Mouse (Mus musculus) mouse embryonic stem cell (cell line): ENCODE measurements around the gene Alox5ap.

ENCODE experiments used
- in situ Hi-C, 2 experiments: fragments of 300-500 bp; cut with MboI; formaldehyde crosslinking; loops; 1 replicate in 1 of 2; 3 replicates in 1 of 2; pipeline ENCODE4 v1.14.3; 2019 to 2020; ENCODE audit warnings: low sequenced_read_pairs in 2 of 2, low pct_unique_long_range_greater_than_20kb in 1 of 2, mixed read lengths in 1 of 2; ENCODE audit not compliant: unreplicated experiment in 1 of 2

Gene Alox5ap

DNA sequence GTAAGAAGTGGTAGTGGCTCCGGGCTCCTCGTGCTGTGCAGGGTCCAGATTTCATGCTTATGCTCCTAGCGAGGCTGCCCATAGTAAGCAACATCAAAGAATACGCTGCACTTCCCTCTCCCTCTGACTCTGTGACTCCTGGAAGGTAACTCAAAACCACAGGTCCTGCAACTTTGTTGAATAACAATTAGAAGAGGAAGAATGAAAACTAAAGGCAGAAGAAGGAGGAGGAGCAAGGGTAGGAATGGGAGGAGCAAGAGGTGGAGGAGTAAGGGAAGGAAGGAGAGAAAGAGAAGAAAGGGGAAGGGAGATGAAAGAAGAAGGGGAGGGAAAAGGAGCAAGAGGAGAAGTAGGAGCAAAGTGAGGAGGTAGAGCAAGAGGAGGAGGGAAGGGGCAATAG, at the start of gene Alox5ap:
Alox5ap (plus strand) TSS at position 363 of the 400 bp plus-strand sequence.
- in situ Hi-C loops: no loop called here

DNA sequence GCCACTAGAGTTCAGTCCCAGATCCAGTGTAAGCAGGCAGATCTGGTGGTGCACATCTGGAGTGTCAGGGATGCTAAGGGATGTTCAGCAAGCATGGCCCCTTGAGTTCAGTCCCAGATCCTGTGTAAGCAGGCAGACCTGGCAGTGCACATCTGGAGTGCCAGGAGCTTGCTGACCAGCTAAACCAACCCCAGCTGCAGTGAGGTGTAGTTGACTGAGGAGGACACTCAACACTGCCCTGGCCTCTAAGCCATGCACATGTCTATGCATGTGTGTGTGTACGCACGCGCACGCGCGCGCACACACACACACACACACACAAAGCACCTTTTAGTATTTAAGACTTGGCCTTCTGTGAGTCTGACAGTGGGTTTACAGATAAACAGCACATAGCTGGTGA, 49.0 kb upstream of the Alox5ap start:
- in situ Hi-C loops: no loop called here

DNA sequence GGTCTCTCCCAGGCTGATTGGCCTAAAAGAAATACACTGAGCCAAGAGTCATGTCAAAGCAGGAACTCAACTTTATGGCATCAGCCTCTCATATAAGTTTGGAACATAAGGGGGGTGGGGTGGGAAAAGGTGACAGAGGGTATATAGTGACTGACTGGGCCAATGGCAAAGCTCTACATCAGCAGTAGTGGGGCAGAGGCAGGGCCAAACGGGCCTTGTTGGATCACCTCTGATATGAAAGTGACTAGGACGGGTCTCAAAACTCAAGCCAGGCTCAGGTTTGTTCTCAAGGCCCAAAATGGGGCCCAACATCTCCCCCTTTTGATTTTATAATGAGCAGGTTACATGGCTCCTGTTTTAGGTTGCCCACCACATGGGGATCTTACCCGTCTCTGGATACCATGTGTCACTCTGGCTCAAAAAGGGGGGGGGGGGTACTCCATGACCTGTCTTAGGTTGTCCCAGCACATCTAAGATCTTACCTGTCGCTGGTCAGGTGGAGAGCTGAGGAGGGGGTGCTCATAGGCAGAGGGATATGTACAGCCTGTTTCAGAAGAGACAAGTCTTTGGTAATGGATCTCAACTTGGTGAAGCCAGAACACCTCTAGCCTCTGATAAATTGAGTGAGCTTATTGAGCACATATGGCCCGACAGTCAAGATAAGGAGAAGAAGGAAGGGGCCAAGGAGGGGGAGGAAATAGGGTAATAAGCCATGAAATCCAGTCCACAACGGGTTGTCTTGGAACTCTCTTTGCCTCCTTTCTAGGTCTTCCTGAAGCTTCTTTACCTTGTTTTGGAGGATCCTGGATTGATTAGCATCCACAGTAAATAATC, 46.8 kb upstream of the Alox5ap start:
- in situ Hi-C loops: no loop called here

DNA sequence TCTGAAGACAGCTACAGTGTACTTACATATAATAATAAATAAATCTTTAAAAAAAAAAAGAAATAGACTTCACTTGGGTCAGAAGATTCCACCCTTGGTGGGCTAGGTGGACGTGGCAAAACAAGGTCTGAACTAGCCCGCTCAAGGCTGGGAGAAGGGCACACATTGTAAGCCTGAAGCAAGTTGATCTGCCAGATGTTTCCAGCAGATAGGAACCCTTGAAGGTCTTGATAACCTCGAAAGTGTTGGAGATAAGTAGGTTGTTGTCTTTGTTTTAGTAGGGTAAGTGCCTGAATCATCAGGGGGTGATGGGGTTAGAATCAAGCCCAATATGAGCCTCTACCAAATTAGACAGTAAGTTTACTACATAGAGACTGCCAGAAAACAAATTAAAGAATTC, 45.1 kb upstream of the Alox5ap start:
- in situ Hi-C loops: no loop called here

DNA sequence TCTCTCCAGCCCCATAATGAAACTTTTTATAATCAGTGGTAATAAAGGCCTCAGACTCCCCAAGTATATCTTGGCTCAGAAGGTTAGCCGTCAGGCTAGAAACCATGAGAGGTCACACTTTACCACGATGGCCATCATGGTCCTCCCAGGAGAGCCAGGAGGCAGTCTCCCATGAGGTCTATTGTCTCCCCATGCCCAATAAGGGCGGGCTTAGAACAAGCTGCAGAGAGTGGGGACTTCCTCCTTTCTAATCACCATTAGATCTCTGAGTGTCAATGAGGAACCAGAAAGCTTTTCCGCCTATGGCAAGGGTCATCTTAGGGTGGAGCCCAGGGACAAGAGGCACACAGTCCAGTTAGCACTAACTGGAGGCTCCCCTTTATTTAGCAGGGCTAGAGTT, 43.2 kb upstream of the Alox5ap start:
- in situ Hi-C loops: no loop called here

DNA sequence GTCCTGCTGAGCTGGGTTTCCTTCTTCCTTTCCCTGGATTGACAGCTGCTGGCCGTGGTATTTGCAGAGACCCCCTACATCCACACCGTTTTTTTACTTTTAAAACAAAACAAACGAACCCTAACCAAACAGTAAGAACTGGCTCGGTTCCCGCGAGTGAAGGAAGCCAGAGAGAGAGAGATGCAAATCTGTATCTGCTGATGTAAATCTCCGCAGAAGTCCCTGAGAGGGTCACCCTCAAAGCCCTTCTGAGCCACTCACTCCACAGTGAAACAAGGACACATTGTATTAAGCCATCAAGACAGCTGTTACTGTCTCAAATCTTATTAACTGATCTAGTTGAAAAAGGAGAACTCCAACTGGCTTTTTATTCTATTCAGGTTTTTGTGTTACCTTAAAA, 39.9 kb upstream of the Alox5ap start:
- in situ Hi-C loops: no loop called here

DNA sequence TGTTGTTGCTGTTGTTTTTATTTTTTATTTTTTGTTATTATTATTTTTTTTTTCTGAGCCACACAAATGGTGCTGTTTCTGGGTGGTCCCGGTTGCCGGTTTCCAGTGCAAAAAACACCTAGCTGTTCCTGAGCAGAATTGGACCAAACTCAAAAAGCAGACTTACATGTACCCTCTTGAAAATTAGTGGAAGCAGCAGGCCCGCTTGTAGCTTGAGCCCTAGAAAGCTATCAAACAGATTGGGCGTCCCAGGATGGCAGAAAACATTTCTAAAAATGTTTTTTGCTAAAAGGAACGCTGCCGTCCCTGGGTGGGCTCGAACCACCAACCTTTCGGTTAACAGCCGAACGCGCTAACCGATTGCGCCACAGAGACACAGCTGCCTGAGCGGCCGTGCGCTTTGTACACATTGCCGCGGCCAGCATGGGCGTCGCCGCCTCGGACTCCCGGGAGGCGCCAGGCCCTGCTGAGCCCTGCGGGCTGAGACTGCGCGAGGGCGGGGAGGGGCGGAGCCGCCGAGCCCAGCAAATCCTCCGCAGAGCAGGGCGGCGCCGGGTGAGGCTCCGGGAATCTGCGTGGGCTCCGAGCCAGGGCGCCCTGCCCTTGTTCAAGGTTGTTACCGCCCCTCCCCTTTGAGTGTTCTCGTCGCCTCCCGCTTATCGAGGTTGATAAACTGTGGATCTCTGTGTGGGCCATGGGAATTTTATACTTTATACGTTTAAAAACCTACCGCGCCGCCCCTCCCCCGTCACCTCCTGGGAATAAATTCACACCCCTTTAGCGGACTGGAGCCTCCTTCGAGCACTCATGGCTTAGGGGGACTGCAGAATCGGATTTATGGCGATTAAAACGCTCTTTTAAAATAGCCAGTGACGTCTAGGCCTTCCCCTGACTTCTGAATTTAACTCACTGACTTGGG, 35.6 kb upstream of the Alox5ap start:
- in situ Hi-C loops: no loop called here

DNA sequence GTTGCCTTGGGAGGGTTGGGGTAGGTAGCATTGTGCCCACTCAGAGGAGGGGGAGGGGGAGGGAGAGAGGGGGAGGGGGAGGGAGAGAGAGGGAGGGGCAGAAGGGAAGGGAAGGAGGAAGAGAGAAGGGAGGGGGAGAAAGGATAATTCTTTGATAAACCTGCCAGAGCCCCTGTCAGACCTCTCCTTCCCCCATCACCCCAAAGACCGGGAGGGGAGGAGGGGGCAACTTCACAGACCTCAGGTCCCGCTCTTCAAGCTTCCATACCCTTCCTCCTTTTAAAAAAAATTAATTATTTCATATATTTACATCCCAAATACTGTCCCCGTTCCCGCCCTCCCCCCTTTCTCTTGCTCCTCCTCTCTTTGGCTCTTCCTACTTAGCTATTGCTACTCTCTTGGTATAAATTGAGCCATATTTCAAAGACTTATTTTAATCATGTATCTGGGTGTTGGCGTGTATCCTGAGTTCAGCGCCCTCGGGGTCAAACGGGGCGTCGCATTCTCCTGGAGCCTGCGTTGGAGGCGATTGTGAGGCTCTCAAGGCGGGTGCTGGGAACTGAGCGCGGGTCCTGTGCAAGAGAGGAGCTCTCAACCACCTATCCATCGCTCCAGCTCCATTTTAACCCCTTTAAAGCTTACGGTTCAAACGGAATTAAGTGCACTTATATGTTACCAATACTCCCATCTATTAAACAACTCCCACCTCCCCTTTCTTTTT, 34.8 kb upstream of the Alox5ap start:
- in situ Hi-C loops: no loop called here

DNA sequence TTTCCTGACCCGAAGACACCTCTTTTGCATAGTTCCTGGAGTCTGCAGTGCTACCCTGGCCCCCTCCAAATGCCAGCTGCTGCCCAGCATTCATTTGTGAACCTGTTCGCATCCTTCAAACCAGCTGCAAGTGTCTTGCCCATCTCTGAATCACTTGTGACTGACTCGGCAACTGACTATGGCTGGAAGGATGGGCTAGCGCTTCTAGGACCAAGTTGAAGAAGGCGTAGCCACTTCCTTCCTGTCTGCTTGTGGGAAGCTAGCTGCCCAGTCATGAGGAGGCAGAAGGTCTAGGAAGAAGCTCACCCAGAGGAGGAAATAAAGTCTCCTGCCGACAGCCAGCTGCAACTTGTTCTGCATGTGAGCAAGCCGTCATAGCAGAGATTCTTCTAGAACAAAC, 29.6 kb upstream of the Alox5ap start:
- in situ Hi-C loops: no loop called here

DNA sequence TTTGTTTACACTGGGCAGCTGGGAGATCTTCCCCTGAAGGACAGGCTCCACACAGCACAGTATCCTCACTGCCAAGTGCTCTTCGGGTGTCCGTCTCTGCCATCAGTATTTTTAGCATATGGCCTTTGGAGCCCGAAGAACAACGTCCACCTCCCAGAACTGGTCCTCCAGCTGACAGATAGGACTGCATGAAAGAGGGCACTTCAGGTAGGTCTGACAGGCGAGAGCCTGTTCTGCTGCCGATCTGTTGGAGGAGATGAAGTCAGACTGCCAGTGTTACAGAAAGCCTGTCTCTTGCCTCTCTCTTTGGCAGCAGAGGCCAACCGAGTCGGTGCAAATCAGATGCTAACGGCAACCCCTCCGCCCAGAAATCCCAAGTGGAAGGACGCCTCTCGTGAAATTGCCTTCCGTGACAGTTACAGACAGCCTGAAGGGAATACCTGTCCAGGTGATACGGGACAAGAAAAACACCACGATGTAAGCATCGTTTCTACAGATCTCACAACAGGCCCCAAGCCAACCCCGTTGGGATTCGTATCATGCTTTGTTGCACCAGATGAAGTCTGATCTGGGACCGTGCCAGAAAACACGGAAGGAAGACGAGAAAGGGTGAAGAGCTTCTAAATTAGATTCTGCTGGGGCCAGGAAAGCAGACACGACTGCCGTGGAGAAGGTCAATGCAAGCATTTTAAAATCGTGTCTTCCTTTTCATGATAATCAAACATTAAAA, 27.2 kb upstream of the Alox5ap start:
- in situ Hi-C loops: no loop called here

DNA sequence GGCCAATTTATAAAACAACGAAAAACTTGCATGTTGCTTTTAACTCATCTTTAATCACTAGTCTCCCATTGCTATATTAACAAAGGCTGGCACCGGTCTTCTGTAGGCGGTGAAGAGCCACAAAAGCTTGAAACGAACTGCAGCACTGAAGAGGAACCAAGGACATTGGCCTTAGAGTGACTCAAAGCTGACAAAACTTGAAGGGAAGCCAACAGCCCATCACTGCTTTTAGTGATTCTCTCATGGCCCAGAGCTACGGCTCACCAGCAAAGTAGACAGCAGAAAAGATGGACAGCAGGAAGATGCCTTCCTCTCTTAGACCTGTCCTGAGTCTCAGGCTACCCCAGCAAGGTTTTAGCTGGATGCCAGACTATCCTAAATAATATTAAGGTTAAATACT, 22.1 kb upstream of the Alox5ap start:
- in situ Hi-C loops: no loop called here

DNA sequence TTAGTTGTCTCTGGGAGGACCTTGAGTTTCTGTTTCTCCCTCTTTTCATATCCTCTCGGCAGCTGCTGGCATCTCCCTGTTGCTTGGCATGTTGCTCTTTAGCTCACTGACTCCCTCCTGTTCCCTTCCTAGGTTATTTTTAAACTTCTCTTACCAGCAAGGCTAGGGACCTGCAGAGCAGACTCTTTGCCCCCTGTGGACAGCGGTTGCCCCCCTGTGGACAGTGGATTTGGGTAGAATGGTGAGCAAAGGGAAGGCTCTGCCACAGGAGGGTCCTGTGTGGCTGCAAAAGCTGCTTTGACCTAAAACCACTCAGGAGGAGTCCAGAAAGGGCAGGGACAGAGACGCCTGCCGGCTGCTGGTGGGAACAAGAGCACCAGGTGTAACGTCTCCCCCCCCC, 21.5 kb upstream of the Alox5ap start:
- in situ Hi-C loops: no loop called here

DNA sequence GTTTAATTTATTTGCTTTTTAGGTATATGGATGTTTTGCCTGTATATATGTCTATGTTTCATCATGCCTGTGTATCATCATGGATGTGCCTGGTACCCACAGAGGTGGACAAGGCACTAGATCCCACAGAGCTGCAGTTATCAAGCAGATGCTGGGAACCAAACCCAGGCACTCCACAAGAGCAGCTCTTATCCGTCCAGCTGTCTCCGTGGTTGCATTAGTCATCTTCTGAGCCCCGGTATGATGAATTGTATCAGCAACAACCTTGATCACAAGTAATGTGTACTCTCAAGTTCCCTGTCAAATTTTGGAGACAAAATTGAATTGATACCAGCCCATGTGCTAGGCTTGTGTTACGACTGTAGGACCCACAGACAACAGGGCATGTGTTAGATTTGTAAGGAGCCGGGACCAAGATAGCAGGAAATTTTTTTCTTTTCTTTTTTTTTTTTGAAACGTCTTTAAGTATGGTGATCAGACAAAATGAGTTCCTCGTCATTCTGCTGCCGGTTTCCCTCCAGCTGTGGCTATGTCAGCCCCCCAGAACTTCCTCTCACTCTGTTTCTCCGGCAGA, 19.1 kb upstream of the Alox5ap start:
- in situ Hi-C loops: no loop called here

DNA sequence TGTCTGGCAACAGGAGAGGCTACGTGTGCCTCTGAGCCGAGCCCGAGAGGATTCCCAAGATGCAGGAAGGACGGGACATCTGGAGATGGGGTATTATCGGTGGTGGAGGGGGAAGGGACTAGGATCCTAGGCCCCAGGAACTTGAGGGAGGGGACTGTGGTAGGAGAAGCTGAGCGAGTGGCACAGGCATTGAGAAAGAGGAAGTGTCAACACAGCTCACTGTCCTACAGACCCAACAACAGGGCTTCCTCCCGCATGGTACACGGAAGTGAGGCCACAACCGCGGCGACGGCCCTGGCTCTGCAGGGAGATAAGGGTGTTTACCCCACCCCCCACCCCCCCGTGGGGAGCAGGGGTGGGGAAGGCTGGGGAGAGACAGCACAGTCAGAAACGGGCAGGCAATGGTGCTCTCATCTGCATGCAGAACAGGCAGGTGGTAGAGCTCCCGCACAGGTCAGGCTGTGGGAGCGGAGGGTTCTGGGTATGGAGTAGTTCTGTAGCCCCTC, 18.5 kb upstream of the Alox5ap start:
- in situ Hi-C loops: no loop called here

DNA sequence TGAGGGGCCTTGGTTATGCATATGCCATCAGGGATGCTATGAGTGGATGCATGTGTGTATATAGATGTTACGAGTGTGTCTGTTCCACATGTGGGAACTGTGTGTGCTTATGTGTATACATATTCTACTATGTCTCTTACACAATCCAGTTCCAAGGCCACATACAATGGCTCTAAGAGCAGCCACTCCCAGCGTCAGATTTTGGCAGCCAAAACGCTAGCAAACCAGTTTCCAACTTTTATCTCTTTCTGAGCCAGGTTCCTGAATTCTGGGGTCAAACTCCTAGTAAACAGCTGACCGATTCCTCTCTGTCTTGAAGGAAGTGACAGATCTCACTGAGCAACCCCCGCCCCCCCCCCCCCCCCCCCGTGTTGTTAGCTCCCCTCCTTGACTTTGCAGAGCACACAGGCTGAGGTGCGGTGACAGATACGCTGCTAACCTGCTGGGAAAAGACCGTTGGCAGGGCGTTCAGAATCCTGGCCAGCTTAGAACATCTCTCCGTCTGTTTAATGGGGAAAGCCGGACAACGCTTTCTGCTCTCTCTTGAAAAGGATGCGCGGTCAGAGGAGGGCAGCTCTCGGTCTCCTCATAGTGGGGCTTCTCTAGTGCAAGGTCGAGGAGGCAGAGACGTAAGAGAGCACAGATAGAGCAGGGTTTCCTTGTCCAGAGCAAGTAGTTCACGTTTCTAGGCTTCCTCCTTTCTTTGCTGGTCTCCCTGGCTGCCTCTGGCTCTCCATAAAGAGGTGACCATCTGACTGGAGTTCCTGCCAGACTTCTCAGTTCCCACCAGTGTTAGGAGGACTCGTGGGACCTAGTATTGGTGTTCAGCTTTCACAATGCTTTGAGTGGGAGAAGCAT, 17.3 kb upstream of the Alox5ap start:
- in situ Hi-C loops: no loop called here

DNA sequence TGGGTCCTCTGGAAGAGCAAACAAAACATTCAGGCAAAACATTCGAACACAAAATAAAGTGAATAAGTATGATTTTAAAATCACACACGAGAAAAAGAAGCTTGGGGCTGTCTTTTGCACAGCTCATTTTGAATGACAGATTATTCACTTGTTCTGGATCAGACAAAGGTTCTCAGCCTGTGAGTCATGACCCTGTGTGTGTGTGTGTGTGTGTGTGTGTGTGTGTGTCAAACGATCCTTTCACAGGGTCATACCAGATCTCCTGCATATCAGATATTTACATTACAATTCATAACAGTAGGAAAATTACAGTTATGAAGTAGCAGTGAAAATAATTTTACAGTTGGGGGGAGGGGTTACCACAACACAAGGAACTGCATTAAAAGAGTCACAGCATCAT, 12.3 kb upstream of the Alox5ap start:
- in situ Hi-C loops: no loop called here

DNA sequence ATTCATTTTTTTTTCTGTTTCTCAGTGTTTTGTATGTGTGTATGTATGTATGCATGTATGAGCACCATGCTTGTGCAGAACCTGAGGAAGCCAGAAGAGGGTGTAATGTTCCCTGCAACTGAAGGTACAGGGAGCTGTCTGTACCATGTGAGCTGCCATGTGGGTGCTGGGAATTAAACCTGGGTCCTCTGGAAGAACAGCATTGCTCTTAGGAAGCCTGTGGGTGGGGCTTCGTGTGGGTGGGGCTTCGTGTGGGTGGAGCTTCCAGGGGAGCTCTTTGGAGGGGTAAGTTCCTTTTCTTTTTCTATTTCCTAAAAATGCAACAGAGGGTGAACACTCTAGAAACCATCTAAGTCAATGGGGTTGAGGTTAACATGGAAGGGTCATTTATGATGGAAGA, 11.1 kb upstream of the Alox5ap start:
- in situ Hi-C loops: no loop called here
